Mouse (Mus musculus): ENCODE data around the gene Fcrl5.
"Not testable (repeated sequence)": the region's sequence is repeated elsewhere in the genome, so short reads cannot be mapped to it uniquely, and the experiment has no call there.

Gene Fcrl5

GRCm38 (mm10) chr3:87411150-87411549 lies 24.4 kb upstream of the Fcrl5 start:
- Histone ChIP-seq H3K36me3 (ENCODE audit: insufficient read depth, low read length) (no peaks in the 10 kb centered on the region), H3K9me3 (ENCODE audit: low read length) (0 out of 2 replicates have a peak, but pooled peaks cover 3% of the 10 kb centered on the region), H3K27me3 (ENCODE audit: insufficient read depth, low read length) (no peaks in the 10 kb centered on the region), H3K4me3 (replicated peaks; ENCODE audit: low read length) (peak overlapping the region; percentile 57), H3K4me1 (replicated peaks; ENCODE audit: low read depth, low read length) (peaks cover 35% of the 10 kb centered on the region)
- no peak for TF ChIP-seq POU5F1 (IDR thresholded peaks at IDR 0.05; ENCODE audit: borderline replicate concordance, low read length)
- TF ChIP-seq CTCF (conservative IDR thresholded peaks at IDR 0.05; ENCODE audit: low read length) = peak; percentile 30

GRCm38 (mm10) chr3:87420645-87421044 lies 14.9 kb upstream of the Fcrl5 start:
- Histone ChIP-seq H3K4me3 (replicated peaks; ENCODE audit: low read length) (no peak overlapping the region), H3K4me1 (replicated peaks; ENCODE audit: low read depth, low read length) (peaks cover 4% of the 10 kb centered on the region), H3K36me3 (ENCODE audit: insufficient read depth, low read length) (no peaks in the 10 kb centered on the region), H3K9me3 (ENCODE audit: low read length) (peaks cover 21% of the 10 kb centered on the region), H3K27me3 (ENCODE audit: insufficient read depth, low read length) (no peaks in the 10 kb centered on the region)
- TF ChIP-seq CTCF (conservative IDR thresholded peaks at IDR 0.05; ENCODE audit: low read length) (no peak), POU5F1 (IDR thresholded peaks at IDR 0.05; ENCODE audit: borderline replicate concordance, low read length) (no peak), NANOG (IDR thresholded peaks at IDR 0.05; ENCODE audit: borderline replicate concordance, low read length) (no peak)

- TF ChIP-seq NANOG (IDR thresholded peaks at IDR 0.05; ENCODE audit: borderline replicate concordance, low read length) (no peak), CTCF (conservative IDR thresholded peaks at IDR 0.05; ENCODE audit: low read length) (no peak), POU5F1 (IDR thresholded peaks at IDR 0.05; ENCODE audit: borderline replicate concordance, low read length) (no peak)
Observed at GRCm38 (mm10) chr3:87422386-87422910, 13.1 kb upstream of the Fcrl5 start.

GRCm38 (mm10) chr3:87440586-87440985 lies 5.0 kb downstream of the Fcrl5 start:
- peaks cover 4% of the 10 kb centered on the region for H3K9me3 ChIP-seq (ENCODE audit: low read length)
- 0 out of 2 replicates have a peak, but pooled peaks cover 7% of the 10 kb centered on the region for H3K4me1 ChIP-seq (replicated peaks; ENCODE audit: low read depth, low read length)
- H3K4me3 ChIP-seq (replicated peaks; ENCODE audit: low read length) = no peak overlapping the region
- no peak for TF ChIP-seq CTCF (conservative IDR thresholded peaks at IDR 0.05; ENCODE audit: low read length)
- no peak for TF ChIP-seq NANOG (IDR thresholded peaks at IDR 0.05; ENCODE audit: borderline replicate concordance, low read length)
- no peaks in the 10 kb centered on the region for H3K27me3 ChIP-seq (ENCODE audit: insufficient read depth, low read length)
- no peaks in the 10 kb centered on the region for H3K36me3 ChIP-seq (ENCODE audit: insufficient read depth, low read length)

More at GRCm38 (mm10) chr3:87422386-87422910, 13.1 kb upstream of the Fcrl5 start:
- Histone ChIP-seq H3K4me1 (replicated peaks; ENCODE audit: low read depth, low read length) (peaks cover 4% of the 10 kb centered on the region), H3K27me3 (ENCODE audit: insufficient read depth, low read length) (no peaks in the 10 kb centered on the region), H3K9me3 (ENCODE audit: low read length) (peaks cover 21% of the 10 kb centered on the region), H3K36me3 (ENCODE audit: insufficient read depth, low read length) (no peaks in the 10 kb centered on the region), H3K4me3 (replicated peaks; ENCODE audit: low read length) (no peak overlapping the region)

DNA sequence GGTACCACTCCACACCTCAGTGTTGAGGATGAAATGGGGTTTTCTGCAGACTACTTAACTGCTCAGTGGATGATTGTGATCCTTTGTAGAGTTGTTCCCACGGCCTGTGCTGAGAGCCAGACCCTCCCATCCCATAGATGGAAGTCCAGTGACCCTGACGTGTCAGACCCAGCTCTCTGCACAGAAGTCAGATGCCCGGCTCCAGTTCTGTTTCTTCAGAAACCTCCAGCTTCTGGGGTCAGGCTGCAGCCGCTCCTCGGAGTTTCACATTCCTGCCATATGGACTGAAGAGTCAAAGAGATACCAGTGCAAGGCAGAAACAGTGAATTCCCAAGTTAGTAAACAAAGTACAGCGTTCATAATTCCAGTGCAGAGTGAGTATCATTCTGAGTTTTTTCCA lies 8.4 kb downstream of the Fcrl5 start:
- TF ChIP-seq NANOG (IDR thresholded peaks at IDR 0.05; ENCODE audit: borderline replicate concordance, low read length) (no peak), POU5F1 (IDR thresholded peaks at IDR 0.05; ENCODE audit: borderline replicate concordance, low read length) (no peak), CTCF (conservative IDR thresholded peaks at IDR 0.05; ENCODE audit: low read length) (no peak)
- H3K4me1 ChIP-seq (replicated peaks; ENCODE audit: low read depth, low read length) = peaks cover 20% of the 10 kb centered on the region

GRCm38 (mm10) chr3:87465454-87465853 lies 29.9 kb downstream of the Fcrl5 start:
- TF ChIP-seq CTCF (conservative IDR thresholded peaks at IDR 0.05; ENCODE audit: low read length) (no peak), POU5F1 (IDR thresholded peaks at IDR 0.05; ENCODE audit: borderline replicate concordance, low read length) (no peak), NANOG (IDR thresholded peaks at IDR 0.05; ENCODE audit: borderline replicate concordance, low read length) (no peak)
- Histone ChIP-seq H3K36me3 (ENCODE audit: insufficient read depth, low read length) (no peaks in the 10 kb centered on the region), H3K27me3 (ENCODE audit: insufficient read depth, low read length) (no peaks in the 10 kb centered on the region), H3K4me1 (replicated peaks; ENCODE audit: low read depth, low read length) (no peaks in the 10 kb centered on the region), H3K9me3 (ENCODE audit: low read length) (peaks cover 28% of the 10 kb centered on the region), H3K4me3 (replicated peaks; ENCODE audit: low read length) (no peak overlapping the region)

More for the DNA sequence above, 8.4 kb downstream of the Fcrl5 start:
- Histone ChIP-seq H3K4me3 (replicated peaks; ENCODE audit: low read length) (no peak overlapping the region), H3K9me3 (ENCODE audit: low read length) (peaks cover 4% of the 10 kb centered on the region), H3K27me3 (ENCODE audit: insufficient read depth, low read length) (no peaks in the 10 kb centered on the region), H3K36me3 (ENCODE audit: insufficient read depth, low read length) (no peaks in the 10 kb centered on the region)

DNA sequence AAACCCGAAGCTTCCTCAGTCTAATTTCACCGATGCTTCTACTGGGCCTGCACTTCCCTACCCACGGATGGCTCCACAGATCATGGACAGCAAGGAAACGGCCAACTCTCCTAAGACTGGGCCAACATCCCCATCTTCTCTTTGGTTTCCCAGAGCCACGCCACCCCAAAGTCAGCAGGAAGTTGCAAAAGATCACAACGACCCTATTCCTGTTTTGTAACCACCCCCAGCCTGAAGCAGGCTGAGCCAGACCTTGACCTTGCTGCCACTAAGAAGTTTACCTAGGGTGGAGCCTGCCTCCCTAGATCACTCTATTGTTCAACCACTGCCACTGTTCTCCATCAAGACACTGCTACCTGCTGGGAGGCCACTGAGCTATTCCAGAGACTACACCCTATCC lies 31.4 kb downstream of the Fcrl5 start:
- H3K4me3 ChIP-seq (replicated peaks; ENCODE audit: low read length) = no peak overlapping the region
- H3K36me3 ChIP-seq (ENCODE audit: insufficient read depth, low read length) = no peaks in the 10 kb centered on the region
- peaks cover 28% of the 10 kb centered on the region for H3K9me3 ChIP-seq (ENCODE audit: low read length)
- no peaks in the 10 kb centered on the region for H3K27me3 ChIP-seq (ENCODE audit: insufficient read depth, low read length)
- TF ChIP-seq POU5F1 (IDR thresholded peaks at IDR 0.05; ENCODE audit: borderline replicate concordance, low read length) (no peak), NANOG (IDR thresholded peaks at IDR 0.05; ENCODE audit: borderline replicate concordance, low read length) (no peak), CTCF (conservative IDR thresholded peaks at IDR 0.05; ENCODE audit: low read length) (no peak)
- H3K4me1 ChIP-seq (replicated peaks; ENCODE audit: low read depth, low read length) = no peaks in the 10 kb centered on the region

DNA sequence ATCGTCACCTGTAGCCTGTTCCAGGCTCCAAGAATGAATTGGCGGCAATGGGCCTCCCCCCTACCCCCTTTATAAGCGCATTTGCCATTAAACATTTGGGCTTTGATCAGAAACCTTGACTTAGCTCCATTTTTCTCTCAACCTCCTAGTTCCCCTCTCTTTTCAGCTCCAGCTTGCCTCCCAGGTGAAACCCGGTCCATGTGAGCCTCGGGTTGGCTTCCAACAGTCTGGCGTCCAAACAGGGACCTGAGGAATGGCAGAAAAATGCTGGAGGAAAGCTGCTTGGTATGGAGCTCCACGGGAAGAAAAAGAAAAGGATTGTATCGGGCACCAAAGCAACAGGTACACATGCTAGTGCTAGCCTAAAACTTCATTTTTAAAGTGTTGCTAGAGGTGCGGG lies 31.8 kb downstream of the Fcrl5 start:
- TF ChIP-seq POU5F1 (IDR thresholded peaks at IDR 0.05; ENCODE audit: borderline replicate concordance, low read length) = no peak

DNA sequence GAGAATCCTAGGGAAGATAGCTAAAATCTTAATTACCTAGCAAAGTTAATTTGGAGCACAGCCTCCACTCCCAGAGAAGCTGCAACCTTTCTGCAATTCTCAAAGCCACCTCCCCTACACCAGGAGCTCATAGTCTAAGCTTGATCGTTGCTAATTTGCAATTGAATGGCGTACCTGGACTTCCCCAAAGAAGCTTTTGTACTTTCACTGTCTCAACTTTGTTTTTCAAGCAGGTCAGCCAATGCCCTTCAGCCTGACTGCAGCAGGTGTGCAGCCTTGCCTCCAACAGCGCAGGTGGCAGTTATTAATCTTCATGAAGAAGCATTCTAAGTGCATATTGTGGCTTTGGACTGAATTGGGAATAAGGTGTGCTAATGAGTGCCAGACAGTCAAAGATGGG lies 42.4 kb downstream of the Fcrl5 start:
- not testable (repeated sequence) for H3K27me3 ChIP-seq (ENCODE audit: insufficient read depth, low read length); H3K4me3 ChIP-seq (replicated peaks; ENCODE audit: low read length)
- H3K4me1 ChIP-seq (replicated peaks; ENCODE audit: low read depth, low read length) = peaks cover 16% of the 10 kb centered on the region
- H3K9me3 ChIP-seq (ENCODE audit: low read length) = peaks cover 39% of the 10 kb centered on the region
- peaks cover 17% of the 10 kb centered on the region for H3K36me3 ChIP-seq (ENCODE audit: insufficient read depth, low read length)
- peak; percentile 45; the same call in 1 of the 2 replicates for TF ChIP-seq POU5F1 (IDR thresholded peaks at IDR 0.05; ENCODE audit: borderline replicate concordance, low read length)
- TF ChIP-seq NANOG (IDR thresholded peaks at IDR 0.05; ENCODE audit: borderline replicate concordance, low read length) = peak; percentile 82

More for the DNA sequence above, 31.8 kb downstream of the Fcrl5 start:
- Histone ChIP-seq H3K9me3 (ENCODE audit: low read length) (peaks cover 28% of the 10 kb centered on the region), H3K36me3 (ENCODE audit: insufficient read depth, low read length) (no peaks in the 10 kb centered on the region), H3K4me1 (replicated peaks; ENCODE audit: low read depth, low read length) (no peaks in the 10 kb centered on the region), H3K4me3 (replicated peaks; ENCODE audit: low read length) (no peak overlapping the region), H3K27me3 (ENCODE audit: insufficient read depth, low read length) (no peaks in the 10 kb centered on the region)

Data from E14TG2a.4 (cell line).